Mouse (Mus musculus): ENCODE results near the gene Rpp14.

- TF ChIP-seq POLR2A (IDR thresholded peaks at IDR 0.05; ENCODE audit: extremely low read depth, insufficient read depth, low read length): no peak
- no peak for TF ChIP-seq CTCF (IDR thresholded peaks at IDR 0.05; ENCODE audit: low read depth, low read length)
Measured at GRCm38 (mm10) chr14:8119904-8120303, 39.7 kb downstream of the Rpp14 start.

Data from liver, adult 2 months (tissue).